Mouse (Mus musculus) cerebral cortex, adult 2 months (tissue): ENCODE results near the gene Lama2.

ENCODE experiments used
- WGBS: fragments of 180-500 bp; shearing (Covaris S2); methylation state at CpG from one replicate; pipeline ENCODE4 v1.1.7; 2018; 5-methylcytosine and 5-hydroxymethylcytosine counted together

Lama2 gene

GRCm38 (mm10) chr10:27007364-27007763 lies 612.2 kb downstream of the Lama2 start:
- 40% methylated on average over 2 of the region's 2 CpGs for WGBS

DNA sequence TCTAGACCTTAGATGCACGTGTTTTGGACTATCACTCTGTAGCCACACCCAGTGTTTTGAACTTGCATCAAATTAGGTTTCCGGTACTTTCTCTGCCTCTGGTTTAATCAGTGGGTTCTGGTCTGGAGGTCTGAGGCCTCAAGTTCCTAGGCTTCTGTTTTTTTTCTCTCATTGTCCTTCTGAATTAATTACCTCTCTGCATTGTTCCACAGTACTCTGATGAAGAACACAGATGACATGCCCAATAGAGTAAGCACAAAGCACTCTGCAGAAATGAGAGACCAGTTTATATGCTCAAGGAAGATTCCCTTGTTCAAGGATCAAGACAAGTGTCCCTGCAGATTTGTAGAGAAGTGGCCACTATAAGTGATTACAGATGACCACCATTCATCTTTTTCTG lies 613.8 kb downstream of the Lama2 start:
- 82% methylated on average over 2 of the region's 2 CpGs for WGBS

- WGBS, result 73% methylated on average over 2 of the region's 2 CpGs
Observed at GRCm38 (mm10) chr10:27001554-27002178, 617.9 kb downstream of the Lama2 start.

GRCm38 (mm10) chr10:26995987-26996386 lies 623.6 kb downstream of the Lama2 start:
- 41% methylated on average over 6 of the region's 6 CpGs for WGBS

DNA sequence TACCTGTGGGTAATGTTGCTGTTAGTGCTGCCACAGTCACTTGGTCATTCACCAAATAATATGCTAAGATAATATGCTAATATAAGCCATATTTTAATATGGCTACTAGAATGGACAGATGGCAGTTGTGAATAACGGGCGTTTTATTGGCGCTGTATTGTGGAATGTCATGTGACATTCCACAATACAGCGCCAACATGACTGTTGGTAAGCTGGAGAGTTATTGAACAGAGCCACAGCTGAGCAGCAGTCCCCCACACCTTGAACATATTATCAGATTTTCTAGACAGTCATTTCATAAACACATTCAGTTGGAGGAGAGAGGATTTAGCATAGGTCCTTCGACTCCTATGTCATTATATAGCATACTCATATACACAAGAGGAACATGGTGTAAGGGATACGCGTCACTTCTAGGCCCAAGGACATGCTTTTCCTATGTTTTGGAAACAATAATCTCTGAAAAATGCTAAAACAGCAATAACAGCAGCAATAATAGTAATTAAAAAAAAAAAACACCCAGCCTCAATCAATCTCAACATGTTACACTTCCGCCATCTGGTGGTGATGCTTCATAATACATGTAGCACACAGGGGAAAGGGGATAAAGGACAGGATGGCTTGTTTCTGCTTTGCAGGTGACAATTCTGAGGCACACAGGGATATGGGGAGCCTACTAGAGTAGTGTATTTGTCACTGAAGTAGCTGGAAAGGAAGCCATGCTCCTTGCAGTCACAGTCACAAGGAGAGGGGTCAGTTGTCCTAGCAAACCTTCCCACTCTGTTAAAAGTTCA lies 624.2 kb downstream of the Lama2 start:
- 54% methylated on average over 8 of the region's 8 CpGs for WGBS

GRCm38 (mm10) chr10:26993971-26994761 lies 625.4 kb downstream of the Lama2 start:
- WGBS, result 78% methylated on average over 8 of the region's 8 CpGs

DNA sequence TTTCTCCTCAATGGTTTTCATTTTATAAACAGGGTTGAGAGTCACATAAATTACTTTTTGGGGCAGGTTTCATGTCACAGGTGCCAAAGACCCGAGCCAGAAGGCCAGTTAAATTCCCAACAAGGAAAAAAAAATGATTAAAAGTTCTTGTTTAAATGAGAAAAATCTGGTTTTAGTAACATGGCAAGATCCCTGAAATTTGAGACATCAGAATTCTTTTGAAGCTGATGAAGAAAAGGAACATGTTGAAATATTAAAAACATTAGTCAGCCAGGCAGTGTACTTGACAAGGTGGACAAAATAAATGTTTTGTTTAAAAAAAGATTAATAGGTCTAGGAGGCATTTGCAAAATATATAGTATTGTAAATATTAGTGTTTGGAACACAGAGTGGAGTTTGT lies 634.1 kb downstream of the Lama2 start:
- 73% methylated on average over 1 of the region's 1 CpGs for WGBS

DNA sequence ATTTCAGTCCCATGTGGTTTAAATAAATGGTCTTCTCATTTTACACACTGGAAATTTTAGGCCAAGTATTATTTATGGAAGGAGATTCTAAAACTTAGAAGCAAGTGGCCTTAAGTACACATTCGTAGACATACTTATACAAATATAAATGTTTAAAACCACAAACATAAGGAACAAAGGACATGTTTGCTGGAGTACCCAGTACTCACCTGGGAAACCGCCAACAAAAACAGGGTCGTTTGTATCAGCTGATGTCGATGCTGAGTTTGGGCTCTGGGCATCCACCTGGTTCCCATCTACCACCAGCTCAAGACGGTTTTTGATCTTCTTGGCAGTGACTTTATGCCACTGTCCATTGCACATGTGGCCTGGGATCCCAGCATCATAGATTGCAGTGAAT lies 635.5 kb downstream of the Lama2 start:
- WGBS, result 90% methylated on average over 5 of the region's 5 CpGs

DNA sequence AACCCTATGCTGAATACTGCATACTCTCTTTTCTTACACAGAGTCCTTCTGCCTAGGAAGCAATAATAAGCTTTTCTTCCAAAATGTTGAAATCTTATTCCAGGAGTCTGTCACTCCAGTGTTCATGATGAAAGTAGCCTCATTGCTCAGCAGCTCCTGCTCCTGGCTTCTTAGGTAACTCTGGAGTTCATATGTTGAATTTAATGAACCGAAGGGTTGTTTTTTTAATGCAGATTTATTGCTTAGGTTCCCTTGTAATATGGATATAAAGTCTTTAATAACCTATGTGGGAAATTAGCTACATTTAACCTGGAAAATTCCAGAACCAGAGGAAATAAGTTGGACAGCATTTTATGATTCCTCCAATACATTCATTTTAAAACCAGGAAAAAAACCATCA lies 636.0 kb downstream of the Lama2 start:
- 98% methylated on average over 1 of the region's 1 CpGs for WGBS

- WGBS, result 87% methylated on average over 2 of the region's 2 CpGs
Observed at GRCm38 (mm10) chr10:26982621-26983020, 636.9 kb downstream of the Lama2 start.

DNA sequence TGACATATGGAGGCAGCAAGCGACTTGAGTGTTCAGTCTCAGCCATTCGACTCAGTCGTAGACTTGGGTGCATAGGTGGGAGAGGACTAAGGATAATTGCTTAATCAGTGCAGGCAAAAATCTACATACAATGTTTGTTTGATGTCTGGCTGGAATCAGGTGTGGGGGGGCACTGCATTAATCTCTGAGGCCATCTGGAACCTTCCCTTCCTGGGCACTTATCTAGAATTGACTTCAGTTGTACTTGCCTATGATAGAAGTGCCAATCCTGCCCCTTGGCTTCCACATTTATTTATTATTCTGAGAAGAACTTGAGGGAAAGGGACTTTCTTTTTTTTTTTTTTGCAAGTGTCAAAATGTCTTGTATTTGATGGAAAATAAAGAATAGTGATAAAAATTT lies 644.2 kb downstream of the Lama2 start:
- WGBS, result 88% methylated on average over 3 of the region's 3 CpGs

DNA sequence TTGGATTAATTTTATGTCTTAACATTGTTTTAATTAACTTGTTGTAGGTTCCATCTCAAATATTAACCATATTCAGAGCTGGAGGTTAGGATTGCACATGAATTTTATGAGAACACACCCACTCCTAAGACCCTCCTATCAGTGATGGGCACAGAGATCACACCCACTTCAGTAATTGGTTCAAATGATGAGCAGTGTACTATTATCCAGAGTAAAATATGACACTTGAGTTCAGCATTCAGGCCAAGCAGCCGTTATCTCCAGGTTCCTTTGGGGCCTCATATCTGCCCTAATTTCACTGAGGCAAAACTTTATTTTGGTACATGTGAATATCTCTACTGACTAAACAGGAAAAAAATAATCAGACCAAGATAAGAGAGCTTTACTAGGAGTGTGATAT lies 645.3 kb downstream of the Lama2 start:
- 85% methylated on average over 1 of the region's 1 CpGs for WGBS

DNA sequence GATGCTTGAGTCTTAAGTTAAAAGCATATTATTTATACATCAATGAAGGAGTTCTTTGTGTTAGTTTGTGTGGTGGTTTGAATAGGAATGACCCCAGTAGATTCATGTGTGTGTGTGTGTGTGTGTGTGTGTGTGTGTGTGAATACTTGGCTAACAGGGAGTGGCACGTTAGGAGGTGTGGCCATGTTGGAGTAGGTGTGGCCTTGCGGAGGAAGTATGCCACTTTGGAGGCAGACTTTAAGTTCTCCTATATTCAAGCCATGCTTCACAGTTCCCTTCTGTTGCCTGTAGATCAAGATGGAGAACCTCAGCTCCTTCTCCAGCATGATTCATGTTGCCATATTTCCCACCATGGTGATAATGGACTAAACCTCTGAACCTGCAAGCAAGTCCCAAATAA lies 646.0 kb downstream of the Lama2 start:
- WGBS, result 85% methylated on average over 2 of the region's 2 CpGs

DNA sequence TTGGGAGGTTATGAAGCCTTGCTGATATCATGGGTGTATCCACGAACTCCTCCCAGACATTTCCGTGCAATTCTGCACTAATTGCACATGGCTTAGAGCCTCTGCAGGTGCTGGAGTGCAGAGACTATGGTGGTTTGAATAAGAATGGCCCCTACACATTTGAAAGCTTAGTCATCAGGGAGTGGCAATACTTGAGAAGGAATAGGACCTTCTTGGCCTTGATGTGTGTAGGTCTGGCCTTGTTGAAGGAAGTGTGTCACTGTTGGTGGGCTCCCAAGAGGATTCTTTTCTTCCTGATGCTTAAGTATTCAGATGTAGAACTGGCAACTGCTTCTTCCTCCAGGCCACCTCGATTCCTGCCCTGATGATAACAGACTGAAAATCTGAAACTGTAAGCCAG lies 661.0 kb downstream of the Lama2 start:
- WGBS, result 73% methylated on average over 3 of the region's 3 CpGs

DNA sequence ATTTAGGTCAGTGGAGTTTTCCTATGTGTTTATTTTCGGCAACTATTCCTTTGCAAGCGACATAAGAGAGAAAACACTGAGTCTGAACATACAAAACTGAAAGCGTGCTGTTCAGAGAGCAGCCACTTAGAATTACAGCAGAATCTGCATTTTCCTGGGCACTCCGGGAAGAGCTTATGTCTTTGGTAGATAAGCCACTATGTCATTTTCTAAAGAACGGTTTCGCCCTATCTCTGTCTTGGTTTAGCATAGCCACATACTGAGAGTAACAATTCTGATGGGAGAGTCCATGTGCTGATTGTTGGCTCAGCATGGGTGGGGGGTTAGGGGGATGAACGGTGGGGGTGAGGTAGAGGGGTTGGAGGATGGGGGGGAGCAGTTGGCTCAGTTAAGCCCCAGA lies 669.1 kb downstream of the Lama2 start:
- 56% methylated on average over 7 of the region's 7 CpGs for WGBS

GRCm38 (mm10) chr10:26949667-26950066 lies 669.9 kb downstream of the Lama2 start:
- WGBS, result 80% methylated on average over 8 of the region's 8 CpGs

- WGBS, result 68% methylated on average over 2 of the region's 2 CpGs
Observed at GRCm38 (mm10) chr10:26948331-26948730, 671.2 kb downstream of the Lama2 start.

DNA sequence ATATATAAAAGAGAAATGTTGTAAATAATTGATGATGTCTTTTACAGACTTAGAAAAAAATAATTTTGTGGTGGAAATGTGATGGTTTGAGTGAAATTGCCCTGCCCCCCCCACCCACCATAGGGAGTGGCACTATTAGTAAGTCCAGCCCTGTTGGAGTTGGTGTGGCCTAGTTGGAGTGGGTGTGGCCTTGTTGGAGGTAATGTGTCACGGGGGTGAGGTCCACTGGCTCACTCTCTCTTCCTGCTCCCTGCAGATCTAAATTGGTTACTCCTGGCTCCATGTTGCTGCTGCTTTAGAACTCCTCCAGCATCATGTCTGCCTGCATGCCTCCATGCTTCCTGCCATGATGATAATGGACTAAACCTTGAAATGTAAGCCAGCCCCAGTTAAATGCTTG lies 680.0 kb downstream of the Lama2 start:
- WGBS, result 55% methylated on average over 1 of the region's 1 CpGs

DNA sequence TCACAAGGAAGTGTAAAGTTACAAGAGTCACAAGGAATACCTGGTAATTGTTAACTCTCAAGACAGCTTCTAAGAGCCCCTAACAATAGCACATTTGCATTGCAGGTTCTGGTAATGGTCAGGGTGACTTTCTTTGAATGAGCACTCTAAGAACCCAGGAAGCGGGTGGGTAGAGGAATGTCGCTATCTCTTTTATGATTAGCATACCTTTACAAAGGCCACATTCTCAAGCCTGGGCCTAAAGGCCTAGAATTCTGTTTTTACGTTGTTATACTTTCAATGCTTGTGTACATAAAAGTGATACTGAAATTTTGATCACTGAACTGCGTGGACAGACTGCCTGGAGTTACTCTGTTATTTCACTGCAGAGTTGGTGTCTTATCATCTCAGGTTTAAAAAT lies 681.1 kb downstream of the Lama2 start:
- WGBS, result 92% methylated on average over 4 of the region's 4 CpGs

DNA sequence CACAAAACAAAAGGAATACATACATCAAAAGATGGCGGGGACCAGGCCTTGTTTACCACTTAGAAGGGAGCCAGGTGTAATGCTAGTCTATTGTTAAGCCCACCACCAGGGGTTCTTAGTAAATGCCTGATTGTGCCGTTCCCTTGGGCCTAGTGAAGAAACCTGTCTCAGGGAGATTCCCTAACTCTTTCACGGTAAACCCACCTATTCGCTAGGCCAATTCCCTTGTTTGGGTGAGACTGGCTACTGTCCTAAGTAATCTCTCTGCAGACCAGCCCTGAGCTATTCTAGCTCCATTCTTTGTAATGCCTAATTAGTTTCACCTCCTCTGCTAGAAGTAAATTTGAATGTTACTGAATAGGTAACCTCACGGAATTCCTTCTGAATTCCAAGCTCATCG lies 683.5 kb downstream of the Lama2 start:
- 90% methylated on average over 6 of the region's 6 CpGs for WGBS
